Mouse (Mus musculus): Measurements from ENCODE around the gene Reep3.

DNA sequence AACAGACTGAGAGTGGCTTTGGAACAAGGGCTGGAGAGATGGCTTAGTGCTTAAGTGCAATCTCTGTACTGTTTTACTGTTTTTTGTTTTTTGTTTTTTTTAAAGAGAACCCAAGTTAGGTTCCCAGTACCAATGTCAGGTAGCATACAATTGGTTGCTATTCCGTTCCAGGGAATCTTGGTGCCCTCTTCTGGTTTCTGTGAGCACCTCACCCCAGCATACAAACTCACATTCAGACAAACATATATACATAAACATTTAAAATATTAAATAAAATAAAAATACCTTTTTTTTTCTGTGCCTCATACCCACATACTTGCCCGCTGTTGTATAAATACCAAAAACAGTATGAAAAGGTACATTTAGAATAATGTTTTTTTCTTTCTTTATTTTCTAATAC lies 37.6 kb upstream of the Reep3 start:
- no peak for TF ChIP-seq POLR2A (IDR thresholded peaks at IDR 0.05; ENCODE audit: insufficient read depth, low read length)
- TF ChIP-seq CTCF (IDR thresholded peaks at IDR 0.05; ENCODE audit: low read depth, low read length) = no peak
- TF ChIP-seq EP300 (IDR thresholded peaks at IDR 0.05; ENCODE audit: insufficient read depth, low read depth, low read length) = no peak

Measured in ES-Bruce4 (cell line).